Comparison of ENCODE assay signal across 8 mouse cellular contexts in genomic region chr1:136018390-136019189, GRCm38 (mm10). TPM values are rescaled to one million over a fixed set of nuclear protein-coding genes. Genes with fewer than 3 reads are reported as not detected.
DNase-seq lines count a peak whose midpoint lies in the region; ATAC-seq and TF ChIP-seq lines count a peak whose summit lies in the region.

No protein-coding gene starts in this region.

- peak overlapping the region; percentile 55 for H3K4me2 ChIP-seq in midbrain, embryonic 11.5 days

- 11% methylated on average over 24 of the region's 24 CpGs for WGBS in limb, embryonic 10.5 days
- 9% methylated on average over 24 of the region's 24 CpGs for WGBS in midbrain, embryonic 11.5 days

- peak overlapping the region; percentile 83 for H3K4me3 ChIP-seq in limb, embryonic 10.5 days
- peak overlapping the region; percentile 76 for H3K4me3 ChIP-seq in midbrain, embryonic 11.5 days (ENCODE audit: low read depth, low read length)
- H3K4me3 ChIP-seq in testis, adult 2 months (ENCODE audit: control insufficient read depth, low read depth, low read length), result peak overlapping the region; percentile 97

- no peak for TF ChIP-seq POLR2A in testis, adult 2 months (IDR thresholded peaks at IDR 0.05; ENCODE audit: control insufficient read depth, low read depth, low read length)

- no peak for TF ChIP-seq CTCF in testis, adult 2 months (IDR thresholded peaks at IDR 0.05; ENCODE audit: control insufficient read depth, insufficient read depth, insufficient replicate concordance, low read depth, low read length)

- H3K9me3 ChIP-seq in limb, embryonic 10.5 days (replicated peaks), result no peaks in the 10 kb centered on the region
- H3K9me3 ChIP-seq in midbrain, embryonic 11.5 days (ENCODE audit: control insufficient read depth, low read length), result no peaks in the 10 kb centered on the region

- intact Hi-C loops in heart, postnatal 10 days (cut with DNase I), result no loop called here

- peak overlapping the region; percentile 97 for H3K27ac ChIP-seq in limb, embryonic 10.5 days
- H3K27ac ChIP-seq in midbrain, embryonic 11.5 days (ENCODE audit: low read depth, low read length), result 0 out of 2 replicates have a peak overlapping the region, but pooled peaks have one; percentile 10
- peak overlapping the region; percentile 28; the same call in 1 of the 2 replicates for H3K27ac ChIP-seq in testis, adult 2 months (ENCODE audit: control insufficient read depth, insufficient read depth, low read depth, low read length)

- H3K36me3 ChIP-seq in limb, embryonic 10.5 days, result peaks cover 42% of the 10 kb centered on the region
- H3K36me3 ChIP-seq in midbrain, embryonic 11.5 days (ENCODE audit: control insufficient read depth, insufficient read depth, low read length), result no peaks in the 10 kb centered on the region; the same call in 1 of the 2 replicates
- no peaks in the 10 kb centered on the region for H3K36me3 ChIP-seq in testis, adult 2 months (ENCODE audit: control insufficient read depth, insufficient read depth, low read length)

- H3K9ac ChIP-seq in midbrain, embryonic 11.5 days (ENCODE audit: low read length), result peak overlapping the region; percentile 91

- peak; percentile 22 for ATAC-seq in CD4-positive, CD25-positive, alpha-beta regulatory T cell, adult 4 months
- ATAC-seq in midbrain, embryonic 11.5 days (ENCODE audit: low FRiP score), result peak; percentile 43
- ATAC-seq in megakaryocyte-erythroid progenitor cell, adult 5-6 weeks (replicated peaks; ENCODE audit: low FRiP score, low TSS enrichment, poor library complexity, severe bottlenecking), result no peak

- H3K4me1 ChIP-seq in limb, embryonic 10.5 days, result peaks cover 23% of the 10 kb centered on the region
- peaks cover 13% of the 10 kb centered on the region for H3K4me1 ChIP-seq in midbrain, embryonic 11.5 days (ENCODE audit: control insufficient read depth, insufficient read depth, low read length)
- H3K4me1 ChIP-seq in testis, adult 2 months (ENCODE audit: control insufficient read depth, insufficient read depth, low read length), result peaks cover 11% of the 10 kb centered on the region

- no peaks in the 10 kb centered on the region for H3K27me3 ChIP-seq in limb, embryonic 10.5 days (ENCODE audit: low read depth, poor library complexity, severe bottlenecking)
- H3K27me3 ChIP-seq in midbrain, embryonic 11.5 days (ENCODE audit: control insufficient read depth, insufficient read depth, low read length), result no peaks in the 10 kb centered on the region
- H3K27me3 ChIP-seq in testis, adult 2 months (ENCODE audit: control insufficient read depth, insufficient read depth, low read length), result no peaks in the 10 kb centered on the region

- peak; percentile 47 for DNase-seq in NIH3T3 (ENCODE audit: low read depth)
- peak; percentile 66 for DNase-seq in embryo, embryonic 11 days
- DNase-seq in heart, postnatal 10 days, result peak; percentile 27 to 39
- peak; percentile 71 for DNase-seq in limb, embryonic 10.5 days (ENCODE audit: low spot score)
- peak; percentile 92 for DNase-seq in midbrain, embryonic 11.5 days (ENCODE audit: low spot score, missing footprints)

RNA-seq across cellular contexts. Expression of gene Tmem9, which starts 10.6 kb away (rescaled TPM):
- polyA plus RNA-seq in CD4-positive, CD25-positive, alpha-beta regulatory T cell, adult 4 months (2017; shearing (Covaris generic)), result 10 to 100 TPM; 36.4 to 64.0 TPM
- 10 to 100 TPM; 23.8 to 26.1 TPM for total RNA-seq in heart, postnatal 10 days (2021)
- polyA plus RNA-seq in limb, embryonic 10.5 days (2016; fragmentation: Nextera tagmentation; extraction: Ambion mirVana), result 147 and 162 TPM in 2 replicates
- 58.8 and 60.9 TPM in 2 replicates for polyA plus RNA-seq in midbrain, embryonic 11.5 days (2014; fragmentation: Nextera tagmentation; extraction: Ambion mirVana)
- polyA plus RNA-seq in testis, adult 2 months (2012; rRNA removed), result 22.5 and 22.6 TPM in 2 replicates
- 36.5 and 39.9 TPM in 2 replicates for total RNA-seq in megakaryocyte-erythroid progenitor cell, adult 5-6 weeks (2014; fragmentation: Nextera tagmentation)
- total RNA-seq in megakaryocyte-erythroid progenitor cell, adult 5-6 weeks (2017), result 22.8 and 48.0 TPM in 2 replicates

RNA-seq across cellular contexts. Expression of gene Igfn1, which starts 12.4 kb away (rescaled TPM):
- polyA plus RNA-seq in CD4-positive, CD25-positive, alpha-beta regulatory T cell, adult 4 months (2017; shearing (Covaris generic)), result not detected
- under 1 TPM; 0.05 TPM for total RNA-seq in heart, postnatal 10 days (2021)
- polyA plus RNA-seq in limb, embryonic 10.5 days (2016; fragmentation: Nextera tagmentation; extraction: Ambion mirVana), result 0.04 TPM in 1 of 2 replicates, not detected in the other
- 0.04 TPM in 1 of 2 replicates, not detected in the other for polyA plus RNA-seq in midbrain, embryonic 11.5 days (2014; fragmentation: Nextera tagmentation; extraction: Ambion mirVana)
- polyA plus RNA-seq in testis, adult 2 months (2012; rRNA removed), result 0.79 TPM in 2 replicates
- not detected in 2 replicates for total RNA-seq in megakaryocyte-erythroid progenitor cell, adult 5-6 weeks (2014; fragmentation: Nextera tagmentation)
- total RNA-seq in megakaryocyte-erythroid progenitor cell, adult 5-6 weeks (2017), result not detected in 2 replicates

RNA-seq across cellular contexts. Expression of gene Ascl5, which starts 32.0 kb away (rescaled TPM):
- not detected for polyA plus RNA-seq in CD4-positive, CD25-positive, alpha-beta regulatory T cell, adult 4 months (2017; shearing (Covaris generic))
- total RNA-seq in heart, postnatal 10 days (2021), result not detected
- not detected in 2 replicates for polyA plus RNA-seq in limb, embryonic 10.5 days (2016; fragmentation: Nextera tagmentation; extraction: Ambion mirVana)
- polyA plus RNA-seq in midbrain, embryonic 11.5 days (2014; fragmentation: Nextera tagmentation; extraction: Ambion mirVana), result not detected in 2 replicates
- not detected in 2 replicates for polyA plus RNA-seq in testis, adult 2 months (2012; rRNA removed)
- not detected in 2 replicates for total RNA-seq in megakaryocyte-erythroid progenitor cell, adult 5-6 weeks (2014; fragmentation: Nextera tagmentation)
- total RNA-seq in megakaryocyte-erythroid progenitor cell, adult 5-6 weeks (2017), result not detected in 2 replicates

RNA-seq across cellular contexts. Expression of gene Cacna1s, which starts 34.0 kb away (rescaled TPM):
- polyA plus RNA-seq in CD4-positive, CD25-positive, alpha-beta regulatory T cell, adult 4 months (2017; shearing (Covaris generic)), result 1 to 10 TPM; 3.6 to 6.9 TPM
- 1 to 10 TPM in 1 of 2 experiments, under 1 TPM in 1; 0.94 to 1.2 TPM for total RNA-seq in heart, postnatal 10 days (2021)
- 0.06 TPM in 1 of 2 replicates, not detected in the other for polyA plus RNA-seq in limb, embryonic 10.5 days (2016; fragmentation: Nextera tagmentation; extraction: Ambion mirVana)
- polyA plus RNA-seq in midbrain, embryonic 11.5 days (2014; fragmentation: Nextera tagmentation; extraction: Ambion mirVana), result 0.06 and 0.23 TPM in 2 replicates
- polyA plus RNA-seq in testis, adult 2 months (2012; rRNA removed), result 16.5 and 19.4 TPM in 2 replicates
- not detected in 2 replicates for total RNA-seq in megakaryocyte-erythroid progenitor cell, adult 5-6 weeks (2014; fragmentation: Nextera tagmentation)
- total RNA-seq in megakaryocyte-erythroid progenitor cell, adult 5-6 weeks (2017), result not detected in 2 replicates

Comparison
In these comparisons a context has a peak if more than half of its experiments do, and no peak if none do; other contexts are left out.
1. DNase-seq: peak in every context shown above with its lines; median percentile 92 in midbrain, embryonic 11.5 days; 71 in limb, embryonic 10.5 days; 66 in embryo, embryonic 11 days; 47 in NIH3T3; 33 in heart, postnatal 10 days.
2. H3K27ac ChIP-seq: peak in every context shown above with its lines; median percentile 97 in limb, embryonic 10.5 days; 28 in testis, adult 2 months; 10 in midbrain, embryonic 11.5 days.